Mouse (Mus musculus): ENCODE results near the gene Slc9a3r2.
"Not testable (repeated sequence)": the region's sequence is repeated elsewhere in the genome, so short reads cannot be mapped to it uniquely, and the experiment has no call there.

Slc9a3r2 gene

GRCm38 (mm10) chr17:24667011-24667410 is 16.9 kb upstream of the Slc9a3r2 start:
- in situ Hi-C loops (cut with MboI, MseI): not testable (repeated sequence)

GRCm38 (mm10) chr17:24658017-24658758 is 8.1 kb upstream of the Slc9a3r2 start, which contains the start of gene Npw:
Gene Npw, minus strand, starts transcription at chr17:24658457.
- in situ Hi-C loops (cut with MboI, MseI): no loop called here

- in situ Hi-C loops (cut with MboI, MseI): no loop called here
Observed at GRCm38 (mm10) chr17:24654969-24655368, 4.8 kb upstream of the Slc9a3r2 start.

GRCm38 (mm10) chr17:24653967-24654710 is 4.0 kb upstream of the Slc9a3r2 start:
- in situ Hi-C loops (cut with MboI, MseI): no loop called here

GRCm38 (mm10) chr17:24651835-24652234 is 1.7 kb upstream of the Slc9a3r2 start:
- in situ Hi-C loops (cut with MboI, MseI): no loop called here

GRCm38 (mm10) chr17:24650766-24651165 is 639 bp upstream of the Slc9a3r2 start:
- in situ Hi-C loops (cut with MboI, MseI): no loop called here

- in situ Hi-C loops (cut with MboI, MseI): no loop called here
Observed at GRCm38 (mm10) chr17:24649581-24650069, 502 bp downstream of the Slc9a3r2 start.

- in situ Hi-C loops (cut with MboI, MseI): no loop called here
Observed at GRCm38 (mm10) chr17:24648731-24649377, 1.3 kb downstream of the Slc9a3r2 start.

- in situ Hi-C loops (cut with MboI, MseI): no loop called here
Observed at GRCm38 (mm10) chr17:24647493-24647892, 2.6 kb downstream of the Slc9a3r2 start.

GRCm38 (mm10) chr17:24646381-24646780 is 3.7 kb downstream of the Slc9a3r2 start:
- in situ Hi-C loops (cut with MboI, MseI): no loop called here

- in situ Hi-C loops (cut with MboI, MseI): no loop called here
Observed at GRCm38 (mm10) chr17:24645916-24646315, 4.2 kb downstream of the Slc9a3r2 start.

- in situ Hi-C loops (cut with MboI, MseI): no loop called here
Observed at GRCm38 (mm10) chr17:24644875-24645721, 5.0 kb downstream of the Slc9a3r2 start.

- in situ Hi-C loops (cut with MboI, MseI): no loop called here
Observed at GRCm38 (mm10) chr17:24644030-24644715, 6.0 kb downstream of the Slc9a3r2 start.

- in situ Hi-C loops (cut with MboI, MseI): no loop called here
Observed at GRCm38 (mm10) chr17:24642791-24643343, 7.3 kb downstream of the Slc9a3r2 start.

- in situ Hi-C loops (cut with MboI, MseI): no loop called here
Observed at GRCm38 (mm10) chr17:24641944-24642343, 8.2 kb downstream of the Slc9a3r2 start.

GRCm38 (mm10) chr17:24640581-24640980 is 9.5 kb downstream of the Slc9a3r2 start:
- in situ Hi-C loops (cut with MboI, MseI): no loop called here

GRCm38 (mm10) chr17:24640119-24640518 is 10.0 kb downstream of the Slc9a3r2 start:
- in situ Hi-C loops (cut with MboI, MseI): no loop called here

- in situ Hi-C loops (cut with MboI, MseI): no loop called here
Observed at GRCm38 (mm10) chr17:24639571-24639988, 10.5 kb downstream of the Slc9a3r2 start.

GRCm38 (mm10) chr17:24638840-24639239 is 11.3 kb downstream of the Slc9a3r2 start:
- in situ Hi-C loops (cut with MboI, MseI): no loop called here

- in situ Hi-C loops (cut with MboI, MseI): no loop called here
Observed at GRCm38 (mm10) chr17:24638214-24638613, 11.9 kb downstream of the Slc9a3r2 start.

Data from T-helper 2 cell (primary cell).